Mouse (Mus musculus): ENCODE data around the gene Actr2. TPM values are rescaled to one million over a fixed set of nuclear protein-coding genes. Genes with fewer than 3 reads are reported as not detected.
"Not testable (repeated sequence)": the region's sequence is repeated elsewhere in the genome, so short reads cannot be mapped to it uniquely, and the experiment has no call there.

Actr2 gene
- polyA plus RNA-seq, 1 experiment from 2014 or later: 86.7 TPM

GRCm38 (mm10) chr11:20143687-20144086 lies 31.0 kb upstream of the Actr2 start:
- not testable (repeated sequence) for H3K9ac ChIP-seq (ENCODE audit: low read depth, low read length); H3K9me3 ChIP-seq (ENCODE audit: control insufficient read depth, low read length); H3K4me1 ChIP-seq (replicated peaks; ENCODE audit: control insufficient read depth, insufficient read depth, low read length); H3K27ac ChIP-seq (ENCODE audit: low read depth, low read length); H3K4me3 ChIP-seq (ENCODE audit: low read depth, low read length); H3K4me2 ChIP-seq (replicated peaks; ENCODE audit: low read depth, low read length); H3K36me3 ChIP-seq (ENCODE audit: control insufficient read depth, insufficient read depth, low read length); DNase-seq (ENCODE audit: low spot score); ATAC-seq (ENCODE audit: low FRiP score); H3K27me3 ChIP-seq (ENCODE audit: control insufficient read depth, insufficient read depth, low read length)
- WGBS: 87% methylated on average over 4 of the region's 4 CpGs

- no peak overlapping the region for H3K9ac ChIP-seq (ENCODE audit: low read depth, low read length)
- 90% methylated on average over 5 of the region's 5 CpGs for WGBS
- H3K9me3 ChIP-seq (ENCODE audit: control insufficient read depth, low read length): no peaks in the 10 kb centered on the region
- no peaks in the 10 kb centered on the region for H3K4me1 ChIP-seq (replicated peaks; ENCODE audit: control insufficient read depth, insufficient read depth, low read length)
- DNase-seq (ENCODE audit: low spot score) (no peak), ATAC-seq (ENCODE audit: low FRiP score) (no peak)
- no peak overlapping the region for H3K4me2 ChIP-seq (replicated peaks; ENCODE audit: low read depth, low read length)
- no peak overlapping the region for H3K4me3 ChIP-seq (ENCODE audit: low read depth, low read length)
- no peaks in the 10 kb centered on the region for H3K27me3 ChIP-seq (ENCODE audit: control insufficient read depth, insufficient read depth, low read length)
- no peak overlapping the region for H3K27ac ChIP-seq (ENCODE audit: low read depth, low read length)
- no peaks in the 10 kb centered on the region for H3K36me3 ChIP-seq (ENCODE audit: control insufficient read depth, insufficient read depth, low read length)
Observed at GRCm38 (mm10) chr11:20142516-20142915, 29.8 kb upstream of the Actr2 start.

GRCm38 (mm10) chr11:20140286-20140685 lies 27.6 kb upstream of the Actr2 start:
- no peak overlapping the region for H3K4me3 ChIP-seq (ENCODE audit: low read depth, low read length)
- no peaks in the 10 kb centered on the region for H3K27me3 ChIP-seq (ENCODE audit: control insufficient read depth, insufficient read depth, low read length)
- no peak overlapping the region for H3K4me2 ChIP-seq (replicated peaks; ENCODE audit: low read depth, low read length)
- no peak overlapping the region for H3K27ac ChIP-seq (ENCODE audit: low read depth, low read length)
- ATAC-seq (ENCODE audit: low FRiP score): no peak
- no peak overlapping the region for H3K9ac ChIP-seq (ENCODE audit: low read depth, low read length)
- H3K4me1 ChIP-seq (replicated peaks; ENCODE audit: control insufficient read depth, insufficient read depth, low read length): no peaks in the 10 kb centered on the region
- no peaks in the 10 kb centered on the region for H3K36me3 ChIP-seq (ENCODE audit: control insufficient read depth, insufficient read depth, low read length)
- WGBS: 84% methylated on average over 5 of the region's 5 CpGs
- H3K9me3 ChIP-seq (ENCODE audit: control insufficient read depth, low read length): no peaks in the 10 kb centered on the region
- no peak for DNase-seq (ENCODE audit: low spot score)

GRCm38 (mm10) chr11:20139711-20140110 lies 27.0 kb upstream of the Actr2 start:
- Histone ChIP-seq H3K9me3 (ENCODE audit: control insufficient read depth, low read length) (no peaks in the 10 kb centered on the region), H3K4me3 (ENCODE audit: low read depth, low read length) (no peak overlapping the region), H3K4me2 (replicated peaks; ENCODE audit: low read depth, low read length) (no peak overlapping the region), H3K27ac (ENCODE audit: low read depth, low read length) (no peak overlapping the region), H3K9ac (ENCODE audit: low read depth, low read length) (no peak overlapping the region), H3K4me1 (replicated peaks; ENCODE audit: control insufficient read depth, insufficient read depth, low read length) (no peaks in the 10 kb centered on the region), H3K27me3 (ENCODE audit: control insufficient read depth, insufficient read depth, low read length) (no peaks in the 10 kb centered on the region), H3K36me3 (ENCODE audit: control insufficient read depth, insufficient read depth, low read length) (no peaks in the 10 kb centered on the region)
- WGBS: 98% methylated on average over 2 of the region's 2 CpGs
- ATAC-seq (ENCODE audit: low FRiP score) (no peak), DNase-seq (ENCODE audit: low spot score) (no peak)

GRCm38 (mm10) chr11:20138498-20139208 lies 25.9 kb upstream of the Actr2 start:
- Histone ChIP-seq H3K4me2 (replicated peaks; ENCODE audit: low read depth, low read length) (no peak overlapping the region), H3K4me3 (ENCODE audit: low read depth, low read length) (no peak overlapping the region), H3K27ac (ENCODE audit: low read depth, low read length) (no peak overlapping the region), H3K27me3 (ENCODE audit: control insufficient read depth, insufficient read depth, low read length) (no peaks in the 10 kb centered on the region), H3K9ac (ENCODE audit: low read depth, low read length) (no peak overlapping the region), H3K36me3 (ENCODE audit: control insufficient read depth, insufficient read depth, low read length) (no peaks in the 10 kb centered on the region), H3K9me3 (ENCODE audit: control insufficient read depth, low read length) (no peaks in the 10 kb centered on the region), H3K4me1 (replicated peaks; ENCODE audit: control insufficient read depth, insufficient read depth, low read length) (no peaks in the 10 kb centered on the region)
- DNase-seq (ENCODE audit: low spot score) (no peak), ATAC-seq (ENCODE audit: low FRiP score) (no peak)
- 93% methylated on average over 6 of the region's 6 CpGs for WGBS

GRCm38 (mm10) chr11:20137872-20138271 lies 25.2 kb upstream of the Actr2 start:
- Histone ChIP-seq H3K27me3 (ENCODE audit: control insufficient read depth, insufficient read depth, low read length) (no peaks in the 10 kb centered on the region), H3K36me3 (ENCODE audit: control insufficient read depth, insufficient read depth, low read length) (no peaks in the 10 kb centered on the region), H3K4me3 (ENCODE audit: low read depth, low read length) (no peak overlapping the region), H3K27ac (ENCODE audit: low read depth, low read length) (no peak overlapping the region), H3K4me1 (replicated peaks; ENCODE audit: control insufficient read depth, insufficient read depth, low read length) (no peaks in the 10 kb centered on the region), H3K9ac (ENCODE audit: low read depth, low read length) (no peak overlapping the region), H3K9me3 (ENCODE audit: control insufficient read depth, low read length) (no peaks in the 10 kb centered on the region), H3K4me2 (replicated peaks; ENCODE audit: low read depth, low read length) (no peak overlapping the region)
- DNase-seq (ENCODE audit: low spot score): no peak
- WGBS: 91% methylated on average over 2 of the region's 2 CpGs
- no peak for ATAC-seq (ENCODE audit: low FRiP score)

- no peaks in the 10 kb centered on the region for H3K9me3 ChIP-seq (ENCODE audit: control insufficient read depth, low read length)
- H3K27ac ChIP-seq (ENCODE audit: low read depth, low read length): no peak overlapping the region
- no peaks in the 10 kb centered on the region for H3K27me3 ChIP-seq (ENCODE audit: control insufficient read depth, insufficient read depth, low read length)
- no peaks in the 10 kb centered on the region for H3K4me1 ChIP-seq (replicated peaks; ENCODE audit: control insufficient read depth, insufficient read depth, low read length)
- H3K36me3 ChIP-seq (ENCODE audit: control insufficient read depth, insufficient read depth, low read length): no peaks in the 10 kb centered on the region
- WGBS: 75% methylated on average over 6 of the region's 6 CpGs
- no peak overlapping the region for H3K4me2 ChIP-seq (replicated peaks; ENCODE audit: low read depth, low read length)
- ATAC-seq (ENCODE audit: low FRiP score) (no peak), DNase-seq (ENCODE audit: low spot score) (no peak)
- H3K4me3 ChIP-seq (ENCODE audit: low read depth, low read length): no peak overlapping the region
- no peak overlapping the region for H3K9ac ChIP-seq (ENCODE audit: low read depth, low read length)
Observed at GRCm38 (mm10) chr11:20136314-20136713, 23.6 kb upstream of the Actr2 start.

- not testable (repeated sequence) for H3K36me3 ChIP-seq (ENCODE audit: control insufficient read depth, insufficient read depth, low read length); DNase-seq (ENCODE audit: low spot score); H3K4me2 ChIP-seq (replicated peaks; ENCODE audit: low read depth, low read length); H3K4me1 ChIP-seq (replicated peaks; ENCODE audit: control insufficient read depth, insufficient read depth, low read length); H3K27me3 ChIP-seq (ENCODE audit: control insufficient read depth, insufficient read depth, low read length); H3K4me3 ChIP-seq (ENCODE audit: low read depth, low read length); H3K27ac ChIP-seq (ENCODE audit: low read depth, low read length); H3K9me3 ChIP-seq (ENCODE audit: control insufficient read depth, low read length); ATAC-seq (ENCODE audit: low FRiP score); H3K9ac ChIP-seq (ENCODE audit: low read depth, low read length)
- 71% methylated on average over 3 of the region's 3 CpGs for WGBS
Observed at GRCm38 (mm10) chr11:20134869-20135268, 22.2 kb upstream of the Actr2 start.

GRCm38 (mm10) chr11:20133721-20134120 lies 21.0 kb upstream of the Actr2 start:
- no peaks in the 10 kb centered on the region for H3K9me3 ChIP-seq (ENCODE audit: control insufficient read depth, low read length)
- no peaks in the 10 kb centered on the region for H3K4me1 ChIP-seq (replicated peaks; ENCODE audit: control insufficient read depth, insufficient read depth, low read length)
- H3K9ac ChIP-seq (ENCODE audit: low read depth, low read length): no peak overlapping the region
- H3K27me3 ChIP-seq (ENCODE audit: control insufficient read depth, insufficient read depth, low read length): no peaks in the 10 kb centered on the region
- DNase-seq (ENCODE audit: low spot score): no peak
- no peak overlapping the region for H3K4me3 ChIP-seq (ENCODE audit: low read depth, low read length)
- ATAC-seq (ENCODE audit: low FRiP score): no peak
- WGBS: 84% methylated on average over 1 of the region's 1 CpGs
- H3K4me2 ChIP-seq (replicated peaks; ENCODE audit: low read depth, low read length): no peak overlapping the region
- no peaks in the 10 kb centered on the region for H3K36me3 ChIP-seq (ENCODE audit: control insufficient read depth, insufficient read depth, low read length)
- H3K27ac ChIP-seq (ENCODE audit: low read depth, low read length): no peak overlapping the region
